Mouse (Mus musculus): ENCODE data around the gene Cyfip1. TPM values are rescaled to one million over a fixed set of nuclear protein-coding genes. Genes with fewer than 3 reads are reported as not detected.

Gene Cyfip1
- polyA plus RNA-seq (2015; fragmentation: Nextera tagmentation; extraction: Ambion mirVana), result 47.6 and 49.4 TPM in 2 replicates

GRCm38 (mm10) chr7:55841445-55841844 lies at the start of gene Cyfip1:
TSS of gene Cyfip1 (plus strand) at chr7:55841745.
- H3K36me3 ChIP-seq, result no peaks in the 10 kb centered on the region
- H3K4me2 ChIP-seq, result peak within 1 kb of the TSS; percentile 71
- peak; percentile 44 for ATAC-seq (ENCODE audit: low read depth)
- H3K4me3 ChIP-seq, result peak within 1 kb of the TSS; percentile 92
- peaks cover 18% of the 10 kb centered on the region for H3K4me1 ChIP-seq (replicated peaks)
- peak within 1 kb of the TSS; percentile 96 for H3K9ac ChIP-seq
- peak within 1 kb of the TSS; percentile 93 for H3K27ac ChIP-seq (replicated peaks)
- H3K9me3 ChIP-seq, result no peaks in the 10 kb centered on the region
- no peaks in the 10 kb centered on the region for H3K27me3 ChIP-seq
- WGBS, result 52% methylated on average over 7 of the region's 7 CpGs

- Histone ChIP-seq H3K27me3 (no peaks in the 10 kb centered on the region), H3K36me3 (peaks cover 14% of the 10 kb centered on the region), H3K9me3 (no peaks in the 10 kb centered on the region), H3K4me1 (replicated peaks) (peaks cover 21% of the 10 kb centered on the region), H3K4me3 (no peak overlapping the region), H3K9ac (0 out of 2 replicates have a peak overlapping the region, but pooled peaks have one; percentile 93), H3K4me2 (no peak overlapping the region), H3K27ac (replicated peaks) (0 out of 2 replicates have a peak overlapping the region, but pooled peaks have one; percentile 13)
- no peak for ATAC-seq (ENCODE audit: low read depth)
- WGBS, result 73% methylated on average over 3 of the region's 3 CpGs
Measured at GRCm38 (mm10) chr7:55792280-55792679, 49.3 kb upstream of the Cyfip1 start.

- H3K9ac ChIP-seq, result peak overlapping the region; percentile 93
- H3K4me3 ChIP-seq, result peak overlapping the region; percentile 80
- no peaks in the 10 kb centered on the region for H3K27me3 ChIP-seq
- peak overlapping the region; percentile 85 for H3K27ac ChIP-seq (replicated peaks)
- 35% methylated on average over 13 of the region's 13 CpGs for WGBS
- peaks cover 21% of the 10 kb centered on the region for H3K4me1 ChIP-seq (replicated peaks)
- H3K36me3 ChIP-seq, result peaks cover 23% of the 10 kb centered on the region
- no peaks in the 10 kb centered on the region for H3K9me3 ChIP-seq
- ATAC-seq (ENCODE audit: low read depth), result peak; percentile 37; the same call in 1 of the 2 replicates
- peak overlapping the region; percentile 74 for H3K4me2 ChIP-seq
Measured at GRCm38 (mm10) chr7:55793236-55793951, 48.2 kb upstream of the Cyfip1 start.

- WGBS, result under 1% methylated on average over 51 of the region's 51 CpGs
- Histone ChIP-seq H3K9ac (peak within 1 kb of the TSS; percentile 93), H3K4me2 (peak within 1 kb of the TSS; percentile 74), H3K27me3 (no peaks in the 10 kb centered on the region), H3K27ac (replicated peaks) (peak within 1 kb of the TSS; percentile 85), H3K9me3 (no peaks in the 10 kb centered on the region), H3K4me1 (replicated peaks) (peaks cover 21% of the 10 kb centered on the region), H3K36me3 (peaks cover 25% of the 10 kb centered on the region), H3K4me3 (peak within 1 kb of the TSS; percentile 80)
- ATAC-seq (ENCODE audit: low read depth), result peak; percentile 99
Measured at GRCm38 (mm10) chr7:55793952-55794603, 47.5 kb upstream of the Cyfip1 start, which contains the start of gene Tubgcp5. TSS of gene Tubgcp5 (plus strand) at chr7:55794154.

- H3K9me3 ChIP-seq, result no peaks in the 10 kb centered on the region
- no peak overlapping the region for H3K4me2 ChIP-seq
- no peak overlapping the region for H3K9ac ChIP-seq
- H3K27me3 ChIP-seq, result no peaks in the 10 kb centered on the region
- 92% methylated on average over 3 of the region's 3 CpGs for WGBS
- ATAC-seq (ENCODE audit: low read depth), result no peak
- peaks cover 74% of the 10 kb centered on the region for H3K36me3 ChIP-seq
- H3K4me1 ChIP-seq (replicated peaks), result peaks cover 7% of the 10 kb centered on the region
- H3K4me3 ChIP-seq, result no peak overlapping the region
- no peak overlapping the region for H3K27ac ChIP-seq (replicated peaks)
Measured at GRCm38 (mm10) chr7:55799981-55800380, 41.6 kb upstream of the Cyfip1 start.

GRCm38 (mm10) chr7:55809967-55810366 lies 31.6 kb upstream of the Cyfip1 start:
- Histone ChIP-seq H3K4me1 (replicated peaks) (no peaks in the 10 kb centered on the region), H3K36me3 (peaks cover 87% of the 10 kb centered on the region), H3K4me2 (no peak overlapping the region), H3K27ac (replicated peaks) (no peak overlapping the region), H3K27me3 (no peaks in the 10 kb centered on the region), H3K4me3 (no peak overlapping the region), H3K9ac (no peak overlapping the region), H3K9me3 (no peaks in the 10 kb centered on the region)
- no peak for ATAC-seq (ENCODE audit: low read depth)
- 95% methylated on average over 2 of the region's 2 CpGs for whole genome bisulfite sequencing

GRCm38 (mm10) chr7:55824468-55824867 lies 17.1 kb upstream of the Cyfip1 start:
- Histone ChIP-seq H3K4me3 (no peak overlapping the region), H3K36me3 (peaks cover 87% of the 10 kb centered on the region), H3K4me1 (replicated peaks) (no peaks in the 10 kb centered on the region), H3K27ac (replicated peaks) (no peak overlapping the region), H3K27me3 (no peaks in the 10 kb centered on the region), H3K4me2 (no peak overlapping the region), H3K9me3 (no peaks in the 10 kb centered on the region), H3K9ac (no peak overlapping the region)
- 86% methylated on average over 5 of the region's 5 CpGs for WGBS
- no peak for ATAC-seq (ENCODE audit: low read depth)

- WGBS, result 87% methylated on average over 9 of the region's 9 CpGs
Measured at GRCm38 (mm10) chr7:55827551-55827950, 14.0 kb upstream of the Cyfip1 start.

GRCm38 (mm10) chr7:55836877-55837276 lies 4.7 kb upstream of the Cyfip1 start:
- peaks cover 7% of the 10 kb centered on the region for H3K4me1 ChIP-seq (replicated peaks)
- WGBS, result 88% methylated on average over 4 of the region's 4 CpGs

More at GRCm38 (mm10) chr7:55827551-55827950, 14.0 kb upstream of the Cyfip1 start:
- H3K4me3 ChIP-seq, result no peak overlapping the region
- H3K9ac ChIP-seq, result no peak overlapping the region
- H3K36me3 ChIP-seq, result peaks cover 79% of the 10 kb centered on the region
- H3K4me1 ChIP-seq (replicated peaks), result no peaks in the 10 kb centered on the region
- no peak for ATAC-seq (ENCODE audit: low read depth)
- no peak overlapping the region for H3K4me2 ChIP-seq
- H3K27me3 ChIP-seq, result no peaks in the 10 kb centered on the region
- no peak overlapping the region for H3K27ac ChIP-seq (replicated peaks)
- no peaks in the 10 kb centered on the region for H3K9me3 ChIP-seq

GRCm38 (mm10) chr7:55841977-55842503 lies 495 bp downstream of the Cyfip1 start:
- WGBS, result under 1% methylated on average over 46 of the region's 47 CpGs

More at GRCm38 (mm10) chr7:55836877-55837276, 4.7 kb upstream of the Cyfip1 start:
- no peak overlapping the region for H3K4me3 ChIP-seq
- ATAC-seq (ENCODE audit: low read depth), result no peak
- H3K9ac ChIP-seq, result no peak overlapping the region
- H3K36me3 ChIP-seq, result peaks cover 19% of the 10 kb centered on the region
- H3K27me3 ChIP-seq, result no peaks in the 10 kb centered on the region
- no peaks in the 10 kb centered on the region for H3K9me3 ChIP-seq
- H3K4me2 ChIP-seq, result no peak overlapping the region
- no peak overlapping the region for H3K27ac ChIP-seq (replicated peaks)

GRCm38 (mm10) chr7:55842504-55843152 lies 1.1 kb downstream of the Cyfip1 start:
- H3K27ac ChIP-seq (replicated peaks), result peak overlapping the region; percentile 93
- H3K4me1 ChIP-seq (replicated peaks), result peaks cover 18% of the 10 kb centered on the region
- H3K27me3 ChIP-seq, result no peaks in the 10 kb centered on the region
- H3K36me3 ChIP-seq, result no peaks in the 10 kb centered on the region
- under 1% methylated on average over 40 of the region's 40 CpGs for WGBS
- H3K9ac ChIP-seq, result peak overlapping the region; percentile 96
- peak overlapping the region; percentile 92 for H3K4me3 ChIP-seq
- peak overlapping the region; percentile 71 for H3K4me2 ChIP-seq
- peak; percentile 81 for ATAC-seq (ENCODE audit: low read depth)
- H3K9me3 ChIP-seq, result no peaks in the 10 kb centered on the region

More at GRCm38 (mm10) chr7:55841977-55842503, 495 bp downstream of the Cyfip1 start:
- Histone ChIP-seq H3K9me3 (no peaks in the 10 kb centered on the region), H3K4me2 (peak overlapping the region; percentile 71), H3K27me3 (no peaks in the 10 kb centered on the region), H3K9ac (peak overlapping the region; percentile 96), H3K4me3 (peak overlapping the region; percentile 92), H3K36me3 (no peaks in the 10 kb centered on the region), H3K27ac (replicated peaks) (peak overlapping the region; percentile 93), H3K4me1 (replicated peaks) (peaks cover 18% of the 10 kb centered on the region)
- ATAC-seq (ENCODE audit: low read depth), result peak; percentile 95

All from neural tube, embryonic 13.5 days (tissue).